Mouse (Mus musculus) kidney, adult 2 months (tissue): ENCODE measurements around the gene Mis18bp1. TPM values are rescaled to one million over a fixed set of nuclear protein-coding genes. Genes with fewer than 3 reads are reported as not detected.

Experiments used
- DNase-seq: peaks from one replicate; pipeline ENCODE4 v3.0.0; 2021
- H3K27ac ChIP-seq: fragments of 200-500 bp; 2 replicates; pipeline ENCODE4 v1.5.1; 2012; ENCODE audit warnings: low read depth, low read length, control low read depth, inconsistent platforms; ENCODE audit not compliant: insufficient read depth
- H3K27me3 ChIP-seq: fragments of 200-500 bp; replicated peaks from 2 replicates; pipeline ENCODE4 v1.6.1; 2012; ENCODE audit warnings: mild to moderate bottlenecking, moderate library complexity, low read length, inconsistent platforms; ENCODE audit not compliant: control insufficient read depth, insufficient read depth
- H3K36me3 ChIP-seq: fragments of 200-500 bp; 2 replicates; pipeline ENCODE4 v1.6.1; 2012; ENCODE audit warnings: mild to moderate bottlenecking, moderate library complexity, low read length, inconsistent platforms; ENCODE audit not compliant: control insufficient read depth, insufficient read depth
- H3K4me1 ChIP-seq: fragments of 200-500 bp; 2 replicates; pipeline ENCODE4 v1.6.1; 2011; ENCODE audit warnings: low read length; ENCODE audit not compliant: control insufficient read depth, insufficient read depth
- H3K4me3 ChIP-seq: fragments of 200-500 bp; 2 replicates; pipeline ENCODE4 v1.5.1; 2011; ENCODE audit warnings: mild to moderate bottlenecking, low read depth, low read length, control low read depth; ENCODE audit not compliant: insufficient read depth
- CTCF ChIP-seq: fragments of 200-500 bp; conservative IDR thresholded peaks from 2 replicates; pipeline ENCODE4 v1.5.1; 2011; ENCODE audit warnings: low read depth, mild to moderate bottlenecking, control low read depth, low read length, moderate library complexity, mixed read lengths; ENCODE audit not compliant: insufficient read depth, insufficient read length
- POLR2A ChIP-seq: fragments of 200-500 bp; IDR thresholded peaks from one replicate; pipeline ENCODE4 v1.6.1; 2011; ENCODE audit warnings: low read depth, low read length, control low read depth
- WGBS: fragments of 180-500 bp; shearing (Covaris S2); methylation state at CpG from one replicate; pipeline ENCODE4 v1.1.7; 2018; 5-methylcytosine and 5-hydroxymethylcytosine counted together
- polyA plus RNA-seq: library from polyadenylated mRNA; depleted of rRNA; stranded (reverse); fragments of >200 nt; gene quantifications from 2 replicates; pipeline ENCODE4 v1.2.3, GENCODE M21; 2012; rRNA removed

Gene Mis18bp1
- polyA plus RNA-seq, 1 experiment = 0.03 TPM

- 0 out of 2 replicates have a peak, but pooled peaks cover 1% of the 10 kb centered on the region for H3K36me3 ChIP-seq
- no peaks in the 10 kb centered on the region for H3K4me1 ChIP-seq
- no peak overlapping the region for H3K4me3 ChIP-seq
- no peak for DNase-seq
- no peak overlapping the region for H3K27ac ChIP-seq
- TF ChIP-seq CTCF = no peak
- TF ChIP-seq POLR2A = no peak
- no peaks in the 10 kb centered on the region for H3K27me3 ChIP-seq
- 90% methylated on average over 3 of the region's 3 CpGs for WGBS
Observed at GRCm38 (mm10) chr12:65111503-65111902, 60.9 kb downstream of the Mis18bp1 start.

- no peak overlapping the region for H3K4me3 ChIP-seq
- TF ChIP-seq CTCF (no peak), POLR2A (no peak)
- H3K27me3 ChIP-seq = no peaks in the 10 kb centered on the region
- DNase-seq = no peak
- H3K36me3 ChIP-seq = peaks cover 4% of the 10 kb centered on the region; the same call in 1 of the 2 replicates
- H3K27ac ChIP-seq = no peak overlapping the region
- 86% methylated on average over 1 of the region's 1 CpGs for WGBS
- H3K4me1 ChIP-seq = no peaks in the 10 kb centered on the region
Observed at GRCm38 (mm10) chr12:65108746-65109145, 63.7 kb downstream of the Mis18bp1 start.

Other genes with a start within 250 kb of the Mis18bp1 start
- gene Klhl28, start 207.1 kb downstream of the Mis18bp1 start, polyA plus RNA-seq = 1.4 and 2.2 TPM in 2 replicates
- gene Togaram1, start 206.8 kb downstream of the Mis18bp1 start, polyA plus RNA-seq = 4.8 and 5.8 TPM in 2 replicates
- 6.3 and 6.7 TPM in 2 replicates for gene Prpf39, start 136.3 kb downstream of the Mis18bp1 start, polyA plus RNA-seq
- 50.5 and 80.3 TPM in 2 replicates for gene Fkbp3, start 98.6 kb downstream of the Mis18bp1 start, polyA plus RNA-seq
- 1.0 and 1.2 TPM in 2 replicates for gene Fancm, start 97.0 kb downstream of the Mis18bp1 start, polyA plus RNA-seq
- gene Wdr20rt, start 52.9 kb upstream of the Mis18bp1 start, polyA plus RNA-seq = not detected in 2 replicates